Comparison of ENCODE assay signal across 8 mouse cellular contexts in the genomic region with DNA sequence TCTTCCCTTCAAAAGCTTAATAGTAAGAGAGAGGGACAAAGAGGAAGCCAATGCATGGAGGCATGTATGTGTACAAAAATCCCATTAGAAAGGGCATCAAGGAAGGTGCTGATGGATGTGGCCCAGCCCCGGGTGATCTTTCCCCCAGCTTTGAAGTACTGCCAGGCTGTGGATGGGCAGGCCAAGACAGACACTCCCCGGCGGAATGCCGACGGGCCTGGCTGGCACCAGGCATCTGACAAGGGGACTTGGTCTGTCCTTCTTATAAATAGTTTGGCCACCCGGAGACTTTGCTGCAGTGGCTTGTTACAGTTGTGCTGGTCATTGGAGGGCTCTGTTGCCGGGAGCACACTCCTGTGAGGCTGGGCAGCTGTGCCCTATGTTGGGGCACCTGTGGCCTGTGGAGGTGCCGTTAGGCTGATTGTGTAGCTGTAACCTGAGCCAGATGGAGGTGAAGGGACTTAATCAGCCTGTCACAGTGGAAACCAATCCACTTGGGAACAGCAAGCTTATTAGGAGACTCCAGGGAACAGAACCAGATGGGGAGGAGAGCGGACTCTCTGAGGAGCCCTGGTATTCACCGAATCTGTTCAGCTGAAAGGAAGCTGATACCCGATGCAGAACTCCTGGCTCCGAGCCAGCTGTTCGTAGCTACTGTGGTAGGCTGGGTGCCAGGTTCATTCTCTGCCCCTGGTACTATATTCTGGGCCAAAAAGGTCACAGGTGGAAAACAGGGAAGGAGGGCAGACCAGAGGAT. TPM values are rescaled to one million over a fixed set of nuclear protein-coding genes. Genes with fewer than 3 reads are reported as not detected.
DNase-seq lines count a peak whose midpoint lies in the region; ATAC-seq and TF ChIP-seq lines count a peak whose summit lies in the region.

No protein-coding gene starts in this region.

- TF ChIP-seq POLR2A in thymus, adult 2 months (IDR thresholded peaks at IDR 0.05; ENCODE audit: control insufficient read depth, extremely low read depth, insufficient read depth, low read length, poor library complexity), result no peak

- H3K4me3 ChIP-seq in hindbrain, embryonic 10.5 days, result no peak overlapping the region
- no peak overlapping the region for H3K4me3 ChIP-seq in hindbrain, embryonic 11.5 days (ENCODE audit: low read depth, low read length)
- H3K4me3 ChIP-seq in embryonic facial prominence, embryonic 12.5 days, result no peak overlapping the region
- H3K4me3 ChIP-seq in heart, embryonic 13.5 days, result no peak overlapping the region
- no peak overlapping the region for H3K4me3 ChIP-seq in lung, postnatal 0 days (ENCODE audit: low read depth, low read length)
- no peak overlapping the region for H3K4me3 ChIP-seq in thymus, adult 2 months (ENCODE audit: control insufficient read depth, insufficient read depth, low read length)

- H3K4me1 ChIP-seq in hindbrain, embryonic 10.5 days (replicated peaks), result peaks cover 29% of the 10 kb centered on the region
- no peaks in the 10 kb centered on the region for H3K4me1 ChIP-seq in hindbrain, embryonic 11.5 days (replicated peaks; ENCODE audit: control insufficient read depth, insufficient read depth, low read length)
- peaks cover 14% of the 10 kb centered on the region for H3K4me1 ChIP-seq in embryonic facial prominence, embryonic 12.5 days
- H3K4me1 ChIP-seq in heart, embryonic 13.5 days, result peaks cover 20% of the 10 kb centered on the region
- H3K4me1 ChIP-seq in lung, postnatal 0 days (ENCODE audit: insufficient read depth, low read depth, low read length), result 0 out of 2 replicates have a peak, but pooled peaks cover 4% of the 10 kb centered on the region
- H3K4me1 ChIP-seq in thymus, adult 2 months (replicated peaks; ENCODE audit: control insufficient read depth, insufficient read depth, low read length), result no peaks in the 10 kb centered on the region

- no peak for TF ChIP-seq EP300 in lung, postnatal 0 days (IDR thresholded peaks at IDR 0.05)

- no peak for ATAC-seq in hindbrain, embryonic 11.5 days (ENCODE audit: low FRiP score)
- peak; percentile 42; the same call in 1 of the 2 replicates for ATAC-seq in embryonic facial prominence, embryonic 12.5 days (ENCODE audit: insufficient number of reproducible peaks, insufficient read depth, low FRiP score, low TSS enrichment)
- ATAC-seq in heart, embryonic 13.5 days (ENCODE audit: extremely low read depth, insufficient number of reproducible peaks, low FRiP score, low TSS enrichment), result no peak
- ATAC-seq in lung, postnatal 0 days, result peak; percentile 11; the same call in 1 of the 2 replicates

- 76% methylated on average over 13 of the region's 13 CpGs for WGBS in hindbrain, embryonic 10.5 days
- WGBS in hindbrain, embryonic 11.5 days, result 73% methylated on average over 13 of the region's 13 CpGs
- WGBS in embryonic facial prominence, embryonic 12.5 days, result 57% methylated on average over 13 of the region's 13 CpGs
- 38% methylated on average over 13 of the region's 13 CpGs for WGBS in heart, embryonic 13.5 days
- 40% methylated on average over 13 of the region's 13 CpGs for WGBS in lung, postnatal 0 days
- 75% methylated on average over 13 of the region's 13 CpGs for WGBS in thymus, adult 2 months

- DNase-seq in hindbrain, embryonic 10.5 days (ENCODE audit: low spot score), result no peak
- DNase-seq in hindbrain, embryonic 11.5 days (ENCODE audit: low spot score), result no peak
- no peak for DNase-seq in lung, postnatal 0 days (ENCODE audit: low spot score)
- no peak for DNase-seq in thymus, adult 2 months
- no peak for DNase-seq in thymus, postnatal 36 days
- no peak for DNase-seq in thymus, postnatal 14 days

- peaks cover 4% of the 10 kb centered on the region; the same call in 1 of the 2 replicates for H3K27me3 ChIP-seq in hindbrain, embryonic 10.5 days (ENCODE audit: insufficient read depth, poor library complexity, severe bottlenecking)
- H3K27me3 ChIP-seq in hindbrain, embryonic 11.5 days (ENCODE audit: control insufficient read depth, insufficient read depth, low read length), result no peaks in the 10 kb centered on the region
- no peaks in the 10 kb centered on the region for H3K27me3 ChIP-seq in embryonic facial prominence, embryonic 12.5 days
- H3K27me3 ChIP-seq in heart, embryonic 13.5 days (replicated peaks), result no peaks in the 10 kb centered on the region
- H3K27me3 ChIP-seq in lung, postnatal 0 days (replicated peaks; ENCODE audit: insufficient read depth, low read length), result no peaks in the 10 kb centered on the region
- no peaks in the 10 kb centered on the region for H3K27me3 ChIP-seq in thymus, adult 2 months (ENCODE audit: control insufficient read depth, insufficient read depth, low read length)

- H3K9me3 ChIP-seq in hindbrain, embryonic 10.5 days, result no peaks in the 10 kb centered on the region
- H3K9me3 ChIP-seq in hindbrain, embryonic 11.5 days (ENCODE audit: control insufficient read depth, low read length), result no peaks in the 10 kb centered on the region
- H3K9me3 ChIP-seq in embryonic facial prominence, embryonic 12.5 days, result no peaks in the 10 kb centered on the region
- H3K9me3 ChIP-seq in heart, embryonic 13.5 days, result no peaks in the 10 kb centered on the region
- no peaks in the 10 kb centered on the region for H3K9me3 ChIP-seq in lung, postnatal 0 days (ENCODE audit: low read length)

- H3K27ac ChIP-seq in hindbrain, embryonic 10.5 days, result peak overlapping the region; percentile 31; the same call in 1 of the 2 replicates
- H3K27ac ChIP-seq in hindbrain, embryonic 11.5 days (ENCODE audit: low read depth, low read length), result no peak overlapping the region
- peak overlapping the region; percentile 57; the same call in 1 of the 2 replicates for H3K27ac ChIP-seq in embryonic facial prominence, embryonic 12.5 days
- peak overlapping the region; percentile 74 for H3K27ac ChIP-seq in heart, embryonic 13.5 days (replicated peaks)
- no peak overlapping the region for H3K27ac ChIP-seq in lung, postnatal 0 days (ENCODE audit: low read length)
- H3K27ac ChIP-seq in thymus, adult 2 months (ENCODE audit: control insufficient read depth, insufficient read depth, low read length), result no peak overlapping the region

- no peak overlapping the region for H3K9ac ChIP-seq in hindbrain, embryonic 11.5 days (ENCODE audit: low read depth, low read length)
- H3K9ac ChIP-seq in embryonic facial prominence, embryonic 12.5 days, result no peak overlapping the region
- peak overlapping the region; percentile 40; the same call in 1 of the 2 replicates for H3K9ac ChIP-seq in heart, embryonic 13.5 days
- no peak overlapping the region for H3K9ac ChIP-seq in lung, postnatal 0 days (replicated peaks; ENCODE audit: low read depth)

- no peak overlapping the region for H3K4me2 ChIP-seq in hindbrain, embryonic 11.5 days (replicated peaks; ENCODE audit: low read depth, low read length)
- H3K4me2 ChIP-seq in embryonic facial prominence, embryonic 12.5 days (replicated peaks), result no peak overlapping the region
- peak overlapping the region; percentile 34 for H3K4me2 ChIP-seq in heart, embryonic 13.5 days
- no peak overlapping the region for H3K4me2 ChIP-seq in lung, postnatal 0 days (replicated peaks; ENCODE audit: low read depth, low read length)

- TF ChIP-seq CTCF in lung, postnatal 0 days (IDR thresholded peaks at IDR 0.05), result no peak
- TF ChIP-seq CTCF in thymus, adult 2 months (IDR thresholded peaks at IDR 0.05; ENCODE audit: borderline replicate concordance, control insufficient read depth, extremely low read depth, insufficient read depth, low read length, poor library complexity), result no peak

- no peaks in the 10 kb centered on the region for H3K36me3 ChIP-seq in hindbrain, embryonic 10.5 days
- no peaks in the 10 kb centered on the region for H3K36me3 ChIP-seq in hindbrain, embryonic 11.5 days (ENCODE audit: control insufficient read depth, insufficient read depth, low read length)
- H3K36me3 ChIP-seq in embryonic facial prominence, embryonic 12.5 days, result no peaks in the 10 kb centered on the region
- no peaks in the 10 kb centered on the region for H3K36me3 ChIP-seq in heart, embryonic 13.5 days
- H3K36me3 ChIP-seq in lung, postnatal 0 days (ENCODE audit: insufficient read depth, low read length), result no peaks in the 10 kb centered on the region
- no peaks in the 10 kb centered on the region for H3K36me3 ChIP-seq in thymus, adult 2 months (ENCODE audit: control insufficient read depth, insufficient read depth, low read length)

RNA-seq across cellular contexts. Expression of a gene that starts 15.9 kb away (rescaled TPM):
- 104 and 125 TPM in 2 replicates for polyA plus RNA-seq in hindbrain, embryonic 10.5 days (2016; fragmentation: Nextera tagmentation; extraction: Ambion mirVana)
- 91.3 and 107 TPM in 2 replicates for polyA plus RNA-seq in hindbrain, embryonic 11.5 days (2014; fragmentation: Nextera tagmentation; extraction: Ambion mirVana)
- polyA plus RNA-seq in embryonic facial prominence, embryonic 12.5 days (2016; fragmentation: Nextera tagmentation; extraction: Ambion mirVana), result 58.4 and 63.1 TPM in 2 replicates
- 49.9 and 52.8 TPM in 2 replicates for polyA plus RNA-seq in heart, embryonic 13.5 days (2015; fragmentation: Nextera tagmentation; extraction: Ambion mirVana)
- 55.0 and 68.7 TPM in 2 replicates for polyA plus RNA-seq in lung, postnatal 0 days (2015; fragmentation: Nextera tagmentation; extraction: Ambion mirVana)
- 4.9 and 6.4 TPM in 2 replicates for polyA plus RNA-seq in thymus, adult 2 months (2012; rRNA removed)

RNA-seq across cellular contexts. Expression of a gene that starts 52.5 kb away (rescaled TPM):
- 17.8 and 19.1 TPM in 2 replicates for polyA plus RNA-seq in hindbrain, embryonic 10.5 days (2016; fragmentation: Nextera tagmentation; extraction: Ambion mirVana)
- polyA plus RNA-seq in hindbrain, embryonic 11.5 days (2014; fragmentation: Nextera tagmentation; extraction: Ambion mirVana), result 11.0 and 11.7 TPM in 2 replicates
- polyA plus RNA-seq in embryonic facial prominence, embryonic 12.5 days (2016; fragmentation: Nextera tagmentation; extraction: Ambion mirVana), result 5.9 and 7.4 TPM in 2 replicates
- polyA plus RNA-seq in heart, embryonic 13.5 days (2015; fragmentation: Nextera tagmentation; extraction: Ambion mirVana), result 6.4 and 6.5 TPM in 2 replicates
- 1.0 and 1.3 TPM in 2 replicates for polyA plus RNA-seq in lung, postnatal 0 days (2015; fragmentation: Nextera tagmentation; extraction: Ambion mirVana)
- 0.50 and 0.69 TPM in 2 replicates for polyA plus RNA-seq in thymus, adult 2 months (2012; rRNA removed)

Comparison
In these comparisons a context has a peak if more than half of its experiments do, and no peak if none do; other contexts are left out.
1. H3K27ac ChIP-seq: peak in hindbrain, embryonic 10.5 days (single experiment), embryonic facial prominence, embryonic 12.5 days (single experiment) and heart, embryonic 13.5 days (single experiment); none in hindbrain, embryonic 11.5 days (single experiment), lung, postnatal 0 days (single experiment) and thymus, adult 2 months (single experiment).
2. ATAC-seq: peak in embryonic facial prominence, embryonic 12.5 days (single experiment) and lung, postnatal 0 days (single experiment); none in hindbrain, embryonic 11.5 days (single experiment) and heart, embryonic 13.5 days (single experiment).